Mouse (Mus musculus) megakaryocyte, embryonic 14.5 days (primary cell): Measurements from ENCODE around the gene Npas1.

Experiments
- FLI1 ChIP-seq: IDR thresholded peaks from 2 replicates; pipeline ENCODE4 v1.6.1; 2012; ENCODE audit warnings: low read length, inconsistent platforms, mixed read lengths
- GATA1 ChIP-seq: IDR thresholded peaks from 3 replicates; pipeline ENCODE4 v1.6.1; 2012; ENCODE audit warnings: mixed read lengths, low read length, inconsistent platforms, borderline replicate concordance

GRCm38 (mm10) chr7:16501571-16501970 lies 24.0 kb upstream of the Npas1 start:
- TF ChIP-seq GATA1: no peak
- no peak for TF ChIP-seq FLI1
